Mouse (Mus musculus): ENCODE data around the gene Wnt5a. TPM values are rescaled to one million over a fixed set of nuclear protein-coding genes. Genes with fewer than 3 reads are reported as not detected.

Gene Wnt5a
- total and polyA plus RNA-seq, 2 experiments from 2014 or later: 11.4 to 14.3 TPM

GRCm38 (mm10) chr14:28531531-28531930 is 27.0 kb downstream of the Wnt5a start:
- no peak for DNase-seq
- Histone ChIP-seq H3K4me1 (ENCODE audit: insufficient read depth) (no peaks in the 10 kb centered on the region), H3K27ac (ENCODE audit: low read depth, low read length) (no peak overlapping the region), H3K4me3 (ENCODE audit: low read depth, low read length) (no peak overlapping the region), H3K36me3 (ENCODE audit: insufficient read depth) (no peaks in the 10 kb centered on the region), H3K9ac (no peak overlapping the region), H3K27me3 (ENCODE audit: insufficient read depth, low read length) (no peaks in the 10 kb centered on the region), H3K4me2 (ENCODE audit: low read depth) (no peak overlapping the region), H3K9me3 (ENCODE audit: low read length) (no peaks in the 10 kb centered on the region)
- TF ChIP-seq CTCF (IDR thresholded peaks at IDR 0.05; ENCODE audit: low read depth): no peak
- 47% methylated on average over 1 of the region's 1 CpGs for WGBS
- ATAC-seq: no peak

- no peak for TF ChIP-seq CTCF (IDR thresholded peaks at IDR 0.05; ENCODE audit: low read depth)
- H3K4me2 ChIP-seq (ENCODE audit: low read depth): no peak overlapping the region
- H3K4me3 ChIP-seq (ENCODE audit: low read depth, low read length): no peak overlapping the region
- H3K27me3 ChIP-seq (ENCODE audit: insufficient read depth, low read length): no peaks in the 10 kb centered on the region
- H3K36me3 ChIP-seq (ENCODE audit: insufficient read depth): no peaks in the 10 kb centered on the region
- 86% methylated on average over 11 of the region's 11 CpGs for WGBS
- no peak for ATAC-seq
- no peak for DNase-seq
- H3K9me3 ChIP-seq (ENCODE audit: low read length): no peaks in the 10 kb centered on the region
- H3K9ac ChIP-seq: no peak overlapping the region
- H3K27ac ChIP-seq (ENCODE audit: low read depth, low read length): no peak overlapping the region
- H3K4me1 ChIP-seq (ENCODE audit: insufficient read depth): no peaks in the 10 kb centered on the region
Observed at GRCm38 (mm10) chr14:28532943-28533342, 28.4 kb downstream of the Wnt5a start.

- Histone ChIP-seq H3K36me3 (ENCODE audit: insufficient read depth) (no peaks in the 10 kb centered on the region), H3K4me2 (ENCODE audit: low read depth) (no peak overlapping the region), H3K9ac (no peak overlapping the region), H3K27me3 (ENCODE audit: insufficient read depth, low read length) (no peaks in the 10 kb centered on the region), H3K4me1 (ENCODE audit: insufficient read depth) (no peaks in the 10 kb centered on the region), H3K9me3 (ENCODE audit: low read length) (no peaks in the 10 kb centered on the region), H3K27ac (ENCODE audit: low read depth, low read length) (no peak overlapping the region), H3K4me3 (ENCODE audit: low read depth, low read length) (no peak overlapping the region)
- 70% methylated on average over 2 of the region's 2 CpGs for WGBS
- no peak for TF ChIP-seq CTCF (IDR thresholded peaks at IDR 0.05; ENCODE audit: low read depth)
- no peak for DNase-seq
- no peak for ATAC-seq
Observed at GRCm38 (mm10) chr14:28533876-28534275, 29.3 kb downstream of the Wnt5a start.

- H3K4me3 ChIP-seq (ENCODE audit: low read depth, low read length): no peak overlapping the region
- ATAC-seq: peak; percentile 25; the same call in 1 of the 2 replicates
- no peaks in the 10 kb centered on the region for H3K9me3 ChIP-seq (ENCODE audit: low read length)
- H3K9ac ChIP-seq: no peak overlapping the region
- peak; percentile 64 for DNase-seq
- TF ChIP-seq CTCF (IDR thresholded peaks at IDR 0.05; ENCODE audit: low read depth): no peak
- 31% methylated on average over 4 of the region's 4 CpGs for WGBS
- H3K4me1 ChIP-seq (ENCODE audit: insufficient read depth): no peaks in the 10 kb centered on the region
- no peaks in the 10 kb centered on the region for H3K36me3 ChIP-seq (ENCODE audit: insufficient read depth)
- H3K27ac ChIP-seq (ENCODE audit: low read depth, low read length): no peak overlapping the region
- no peak overlapping the region for H3K4me2 ChIP-seq (ENCODE audit: low read depth)
- no peaks in the 10 kb centered on the region for H3K27me3 ChIP-seq (ENCODE audit: insufficient read depth, low read length)
Observed at GRCm38 (mm10) chr14:28535814-28536213, 31.3 kb downstream of the Wnt5a start.

GRCm38 (mm10) chr14:28539577-28539976 is 35.0 kb downstream of the Wnt5a start:
- no peak for TF ChIP-seq CTCF (IDR thresholded peaks at IDR 0.05; ENCODE audit: low read depth)
- 92% methylated on average over 6 of the region's 6 CpGs for WGBS

GRCm38 (mm10) chr14:28542117-28542741 is 37.7 kb downstream of the Wnt5a start:
- Histone ChIP-seq H3K27me3 (ENCODE audit: insufficient read depth, low read length) (no peaks in the 10 kb centered on the region), H3K9me3 (ENCODE audit: low read length) (no peaks in the 10 kb centered on the region), H3K4me2 (ENCODE audit: low read depth) (no peak overlapping the region), H3K36me3 (ENCODE audit: insufficient read depth) (no peaks in the 10 kb centered on the region), H3K4me3 (ENCODE audit: low read depth, low read length) (no peak overlapping the region), H3K27ac (ENCODE audit: low read depth, low read length) (no peak overlapping the region), H3K4me1 (ENCODE audit: insufficient read depth) (no peaks in the 10 kb centered on the region), H3K9ac (no peak overlapping the region)
- WGBS: 67% methylated on average over 4 of the region's 4 CpGs
- DNase-seq (no peak), ATAC-seq (no peak)
- TF ChIP-seq CTCF (IDR thresholded peaks at IDR 0.05; ENCODE audit: low read depth): no peak

More at GRCm38 (mm10) chr14:28539577-28539976, 35.0 kb downstream of the Wnt5a start:
- no peak overlapping the region for H3K27ac ChIP-seq (ENCODE audit: low read depth, low read length)
- H3K36me3 ChIP-seq (ENCODE audit: insufficient read depth): no peaks in the 10 kb centered on the region
- no peak overlapping the region for H3K4me2 ChIP-seq (ENCODE audit: low read depth)
- H3K9ac ChIP-seq: no peak overlapping the region
- H3K27me3 ChIP-seq (ENCODE audit: insufficient read depth, low read length): no peaks in the 10 kb centered on the region
- H3K9me3 ChIP-seq (ENCODE audit: low read length): no peaks in the 10 kb centered on the region
- H3K4me1 ChIP-seq (ENCODE audit: insufficient read depth): no peaks in the 10 kb centered on the region
- ATAC-seq (no peak), DNase-seq (no peak)
- H3K4me3 ChIP-seq (ENCODE audit: low read depth, low read length): no peak overlapping the region

- no peak for ATAC-seq
- no peak overlapping the region for H3K27ac ChIP-seq (ENCODE audit: low read depth, low read length)
- no peak overlapping the region for H3K4me2 ChIP-seq (ENCODE audit: low read depth)
- no peaks in the 10 kb centered on the region for H3K27me3 ChIP-seq (ENCODE audit: insufficient read depth, low read length)
- no peak for TF ChIP-seq CTCF (IDR thresholded peaks at IDR 0.05; ENCODE audit: low read depth)
- DNase-seq: no peak
- WGBS: 58% methylated on average over 6 of the region's 6 CpGs
- no peaks in the 10 kb centered on the region for H3K36me3 ChIP-seq (ENCODE audit: insufficient read depth)
- H3K9me3 ChIP-seq (ENCODE audit: low read length): no peaks in the 10 kb centered on the region
- H3K4me1 ChIP-seq (ENCODE audit: insufficient read depth): no peaks in the 10 kb centered on the region
- no peak overlapping the region for H3K9ac ChIP-seq
- no peak overlapping the region for H3K4me3 ChIP-seq (ENCODE audit: low read depth, low read length)
Observed at GRCm38 (mm10) chr14:28561861-28562260, 57.3 kb downstream of the Wnt5a start.
